Mouse (Mus musculus) bone marrow macrophage, adult 2 months (primary cell): ENCODE measurements around the gene Plod2.

Experiments used
- CTCF ChIP-seq: IDR thresholded peaks from 2 replicates; pipeline ENCODE4 v1.5.1; 2012; ENCODE audit warnings: low read depth, mild to moderate bottlenecking, low read length, moderate library complexity
- POLR2A ChIP-seq: IDR thresholded peaks from 2 replicates; pipeline ENCODE4 v1.6.1; 2012; ENCODE audit warnings: mild to moderate bottlenecking, low read depth, low read length, borderline replicate concordance

GRCm38 (mm10) chr9:92566234-92566633 lies 24.2 kb downstream of the Plod2 start:
- TF ChIP-seq CTCF, result no peak
- no peak for TF ChIP-seq POLR2A
